Mouse (Mus musculus) spleen, adult 18-20 months (tissue): ENCODE measurements around the gene Brd7.

ENCODE experiments used
- DNase-seq, 2 experiments: peaks; one replicate each; pipeline ENCODE4 v3.0.0; 2022; ENCODE audit warnings: mixed read lengths in 2 of 2

Gene Brd7

DNA sequence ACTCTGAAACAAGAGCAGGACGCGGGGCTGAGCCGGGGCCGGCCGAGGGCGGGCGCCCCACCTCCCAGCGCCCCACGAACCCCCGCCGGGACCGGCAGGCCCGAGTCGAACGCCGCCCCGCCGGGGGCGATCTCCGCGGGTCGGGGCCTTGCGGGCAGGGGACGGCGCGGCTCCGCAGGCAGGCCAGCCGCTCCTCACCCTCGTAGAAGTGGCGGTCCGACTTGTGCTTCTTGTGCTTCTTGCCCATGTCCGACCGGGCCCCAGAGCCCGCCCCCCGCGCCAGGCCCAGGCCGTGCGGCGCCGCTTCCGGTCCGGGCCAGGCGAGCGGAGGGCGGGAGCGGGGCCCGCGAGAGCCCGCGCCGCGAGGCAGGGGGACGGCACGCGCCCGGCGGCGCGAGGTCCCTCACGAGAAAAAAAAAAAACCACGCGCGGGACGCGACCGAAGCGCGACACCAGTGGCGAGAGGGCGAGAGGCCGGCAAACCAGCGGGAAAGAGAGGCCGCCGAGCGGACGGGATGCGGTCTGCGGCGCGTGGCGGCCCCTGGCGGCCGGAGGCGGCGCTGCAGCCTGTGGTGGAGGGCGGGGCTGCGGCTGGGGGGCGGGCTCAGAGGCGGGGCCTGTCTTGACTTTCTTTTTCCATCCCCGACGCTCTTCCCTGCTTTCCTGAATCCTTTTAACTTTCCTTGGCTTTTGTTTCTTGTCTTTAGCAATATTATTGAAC lies at the start of gene Brd7:
Gene Brd7 (minus strand): TSS at position 487 of the 721 bp plus-strand sequence.
- peak; percentile 76 to 88 for DNase-seq

- DNase-seq, result no peak
Measured at GRCm38 (mm10) chr8:88411461-88411860, 49.5 kb upstream of the Brd7 start.

DNA sequence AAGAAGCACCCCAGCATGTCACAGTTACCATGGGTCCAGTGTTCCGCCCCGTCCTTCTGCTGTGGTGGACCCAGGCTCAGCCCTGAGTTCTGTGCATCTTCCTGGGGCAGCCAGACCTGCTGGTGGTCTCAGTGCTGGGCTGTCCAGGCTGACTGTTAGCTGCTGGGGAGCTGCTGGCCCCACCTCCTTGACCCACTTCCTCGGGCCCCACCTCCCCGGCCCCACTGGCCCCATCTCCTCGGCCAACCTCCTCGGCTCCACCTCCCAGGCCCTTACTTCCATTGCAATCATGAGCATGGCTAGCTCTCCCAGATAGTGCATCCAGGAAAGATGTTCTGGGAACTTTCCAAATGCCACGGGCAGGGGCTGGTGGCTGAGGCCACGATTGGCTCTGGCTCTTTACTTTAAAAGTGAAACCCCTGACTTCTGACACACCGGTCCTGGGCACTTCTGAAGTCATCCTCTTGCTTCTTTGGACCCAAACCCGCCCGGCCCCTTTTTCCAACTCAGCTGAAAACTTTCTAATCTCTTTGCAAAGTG lies 47.5 kb upstream of the Brd7 start:
- DNase-seq, result no peak

DNA sequence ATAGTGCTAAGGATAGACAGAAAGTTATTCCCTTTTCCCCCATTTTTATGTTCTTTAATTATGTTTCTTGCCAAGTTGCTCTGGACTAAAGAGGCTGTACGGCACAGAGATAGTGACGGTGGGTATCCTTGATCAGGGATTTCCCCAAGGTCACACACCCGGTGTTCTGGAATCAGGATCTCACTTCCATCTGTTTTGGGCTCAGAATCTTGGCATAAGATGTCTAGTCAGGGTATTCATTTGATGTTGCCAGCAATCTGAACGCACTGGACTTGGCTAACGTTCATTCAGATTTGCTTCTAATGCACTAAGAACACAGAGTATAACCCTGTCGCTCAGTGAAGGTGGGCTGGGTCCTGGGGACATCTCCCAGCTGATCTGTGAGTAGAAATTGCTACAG lies 45.7 kb upstream of the Brd7 start:
- DNase-seq, result no peak

- no peak for DNase-seq
Measured at GRCm38 (mm10) chr8:88398060-88398459, 36.1 kb upstream of the Brd7 start.

DNA sequence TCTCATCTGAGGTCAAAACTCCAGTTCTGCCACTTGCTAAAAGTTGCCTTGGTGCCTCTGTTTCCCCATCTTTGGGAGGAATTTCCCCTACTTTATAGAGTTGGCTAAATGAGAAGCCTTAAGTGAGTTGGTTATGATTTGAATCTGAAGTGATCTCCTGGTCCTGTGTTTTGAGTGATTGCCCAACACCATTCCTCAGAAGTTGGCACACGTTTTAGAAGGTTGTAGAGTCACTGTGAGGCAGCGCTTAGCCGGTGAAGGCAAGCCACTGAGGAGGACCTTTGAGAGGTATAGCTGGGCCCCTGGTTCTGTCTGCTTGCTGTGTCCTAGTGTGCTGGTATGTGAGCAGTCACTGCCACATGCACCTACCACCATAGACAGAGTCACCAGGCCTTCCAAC lies 31.3 kb upstream of the Brd7 start:
- DNase-seq, result no peak

DNA sequence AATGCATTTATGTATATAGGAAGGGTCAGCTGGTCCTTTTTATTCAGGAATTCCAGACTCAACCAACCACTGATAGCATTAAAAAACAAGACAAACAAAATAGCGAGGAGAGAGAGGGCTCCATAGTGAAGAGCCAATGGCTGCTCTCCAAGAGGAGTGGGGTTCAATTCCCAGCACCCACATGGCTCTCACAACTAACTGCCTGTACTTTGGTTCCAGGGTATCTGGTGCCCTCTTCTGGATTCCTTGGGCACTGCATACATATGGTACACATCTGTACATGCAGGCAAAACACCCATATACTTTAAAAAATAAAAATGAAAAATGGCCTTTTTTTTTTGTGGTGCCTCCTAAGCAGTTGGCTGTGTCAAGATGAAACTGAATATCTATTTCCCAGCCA lies 28.8 kb upstream of the Brd7 start:
- peak in 1 of 2 experiments; percentile 35 for DNase-seq

DNA sequence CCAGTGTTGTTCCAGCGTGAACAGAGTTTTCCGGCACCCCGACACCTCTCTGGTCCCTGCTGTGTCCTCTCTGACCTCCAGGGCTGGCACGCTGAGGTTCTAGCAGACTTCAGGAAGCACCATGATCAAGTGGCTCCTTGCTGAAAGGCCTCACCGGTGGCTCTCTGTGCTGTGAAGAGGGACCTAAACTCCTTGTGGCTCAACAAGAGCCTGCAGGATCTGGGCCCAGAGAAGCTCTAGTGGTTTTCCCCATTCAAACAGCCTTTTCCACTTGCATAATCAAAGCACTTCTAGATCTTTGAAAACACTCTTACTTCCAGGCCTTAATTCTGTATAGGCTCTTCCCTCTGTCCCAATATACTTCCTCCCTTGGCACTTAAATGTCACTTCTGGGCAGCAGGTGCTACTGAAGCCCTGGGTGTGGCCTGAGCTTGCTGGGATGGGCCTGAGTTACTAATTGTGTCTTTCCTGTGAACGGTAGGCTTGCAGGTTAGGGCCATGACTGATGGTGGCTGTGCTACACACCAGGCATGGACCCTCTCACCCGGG lies 26.8 kb upstream of the Brd7 start:
- no peak for DNase-seq

- DNase-seq, result no peak
Measured at GRCm38 (mm10) chr8:88387874-88388273, 25.9 kb upstream of the Brd7 start.

- DNase-seq, result no peak
Measured at GRCm38 (mm10) chr8:88383164-88383556, 21.2 kb upstream of the Brd7 start.

- no peak for DNase-seq
Measured at GRCm38 (mm10) chr8:88382311-88383163, 20.5 kb upstream of the Brd7 start.

DNA sequence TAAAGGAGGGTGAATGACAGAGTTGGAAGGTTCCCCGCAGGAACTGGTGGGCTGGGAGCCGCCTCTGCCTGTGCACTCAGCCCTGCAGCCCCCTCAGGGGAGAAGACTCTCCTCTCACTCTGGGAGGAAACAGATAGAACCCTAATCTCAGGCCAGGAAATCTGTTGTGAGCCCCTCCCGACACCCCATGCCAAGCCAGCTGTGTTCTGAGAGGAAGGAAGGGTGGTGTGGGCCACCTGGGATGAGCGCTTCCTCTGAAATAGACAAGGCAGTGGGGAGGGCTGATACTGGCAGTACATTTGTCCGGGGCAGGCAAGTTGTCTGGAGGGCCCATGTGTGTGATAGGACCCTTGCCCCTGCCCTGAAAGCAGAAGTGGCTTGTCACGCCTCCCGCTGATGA lies 18.5 kb upstream of the Brd7 start:
- no peak for DNase-seq

- DNase-seq, result no peak
Measured at GRCm38 (mm10) chr8:88376836-88377582, 15.0 kb upstream of the Brd7 start.

DNA sequence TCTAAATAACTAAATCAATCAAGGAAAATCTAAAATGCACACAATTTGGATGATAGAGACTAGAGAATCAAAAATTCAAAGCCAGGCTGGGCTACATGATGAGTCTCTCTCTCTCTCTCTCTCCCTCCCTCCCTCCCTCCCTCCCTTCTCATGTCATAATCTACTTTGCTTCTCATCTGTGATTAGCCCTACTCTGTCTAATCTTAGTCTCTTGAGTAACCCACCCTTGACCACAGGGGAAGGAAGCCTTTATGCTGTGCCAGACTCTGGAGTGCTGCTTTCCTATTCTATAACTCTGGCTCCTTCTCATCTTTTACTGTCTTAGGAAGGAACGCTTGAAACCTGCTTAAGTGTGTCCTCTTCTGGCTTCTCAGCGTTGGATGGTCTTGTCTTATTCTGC lies 9.5 kb upstream of the Brd7 start:
- no peak for DNase-seq

DNA sequence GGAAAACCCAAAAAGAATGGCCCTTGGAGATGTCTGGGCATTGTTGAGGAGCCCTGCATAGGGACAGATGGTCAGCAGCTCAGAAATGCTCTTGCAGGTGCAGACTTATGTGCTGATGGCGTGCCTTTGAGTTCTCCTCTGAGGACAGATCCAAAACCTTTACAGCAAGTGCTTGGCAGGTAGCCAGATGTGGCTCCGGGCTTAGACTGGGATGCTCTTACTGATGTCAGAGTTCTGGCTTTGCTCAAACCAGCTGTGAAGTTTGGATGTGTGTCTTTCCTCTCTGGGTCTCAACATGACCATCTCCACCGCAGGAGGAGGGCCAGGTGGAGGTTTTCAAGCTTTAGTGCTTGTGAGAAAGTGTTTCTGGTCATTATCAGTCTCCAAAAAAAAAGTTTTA lies 7.8 kb upstream of the Brd7 start:
- DNase-seq, result no peak

DNA sequence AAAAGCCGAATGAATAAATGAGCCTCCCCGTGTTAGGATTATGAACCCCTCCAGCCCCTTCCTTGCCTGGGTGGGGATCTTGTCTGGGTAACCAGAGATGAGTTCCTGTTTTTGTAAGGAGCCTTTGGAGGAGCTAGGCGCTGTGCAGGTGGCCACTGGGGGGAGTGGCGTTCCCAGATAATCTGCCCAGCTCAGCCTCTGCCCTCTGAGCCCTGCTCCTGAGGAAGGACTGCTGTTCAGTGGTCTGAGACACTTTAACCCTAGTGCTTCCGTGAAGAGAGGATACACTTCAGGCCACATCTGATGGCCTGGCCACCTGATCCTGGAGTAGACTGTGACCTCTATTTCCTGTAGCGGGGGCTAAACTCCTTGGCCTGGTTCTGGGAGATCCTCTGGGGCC lies 7.2 kb upstream of the Brd7 start:
- no peak for DNase-seq

DNA sequence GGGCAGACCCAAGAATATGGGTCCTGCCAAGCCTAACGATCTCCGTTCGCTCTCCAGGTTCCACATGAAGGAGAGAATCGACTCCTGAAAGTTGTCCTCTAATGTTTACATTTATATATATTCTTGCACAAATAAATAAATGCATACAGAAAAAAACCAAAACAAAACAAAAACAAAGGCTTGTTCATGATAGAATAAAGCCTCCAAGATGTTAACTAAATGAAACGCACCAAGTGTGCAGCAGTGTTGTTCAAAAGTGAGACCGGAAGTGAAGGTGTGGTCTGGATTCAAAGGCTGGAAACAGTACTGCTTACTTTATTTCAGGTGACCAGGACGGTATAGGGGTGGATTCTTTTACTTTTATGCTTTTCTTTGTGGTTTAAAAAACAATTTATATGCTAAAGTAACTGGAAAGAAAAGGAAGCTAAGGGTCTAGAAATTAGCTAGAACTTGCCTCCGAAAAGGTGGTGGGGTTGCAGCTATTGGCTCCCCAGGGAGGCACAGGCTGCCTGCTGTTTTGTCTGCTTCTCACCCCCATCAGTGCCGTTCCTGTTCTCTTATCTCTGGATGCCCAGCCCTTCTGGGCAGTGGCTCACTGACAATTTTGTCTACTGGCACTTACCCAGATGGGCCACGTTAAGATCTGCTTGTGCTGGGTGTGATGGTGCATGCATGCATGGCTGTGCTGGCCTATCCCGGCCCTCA lies 604 bp upstream of the Brd7 start:
- DNase-seq, result peak in 1 of 2 experiments; percentile 11

DNA sequence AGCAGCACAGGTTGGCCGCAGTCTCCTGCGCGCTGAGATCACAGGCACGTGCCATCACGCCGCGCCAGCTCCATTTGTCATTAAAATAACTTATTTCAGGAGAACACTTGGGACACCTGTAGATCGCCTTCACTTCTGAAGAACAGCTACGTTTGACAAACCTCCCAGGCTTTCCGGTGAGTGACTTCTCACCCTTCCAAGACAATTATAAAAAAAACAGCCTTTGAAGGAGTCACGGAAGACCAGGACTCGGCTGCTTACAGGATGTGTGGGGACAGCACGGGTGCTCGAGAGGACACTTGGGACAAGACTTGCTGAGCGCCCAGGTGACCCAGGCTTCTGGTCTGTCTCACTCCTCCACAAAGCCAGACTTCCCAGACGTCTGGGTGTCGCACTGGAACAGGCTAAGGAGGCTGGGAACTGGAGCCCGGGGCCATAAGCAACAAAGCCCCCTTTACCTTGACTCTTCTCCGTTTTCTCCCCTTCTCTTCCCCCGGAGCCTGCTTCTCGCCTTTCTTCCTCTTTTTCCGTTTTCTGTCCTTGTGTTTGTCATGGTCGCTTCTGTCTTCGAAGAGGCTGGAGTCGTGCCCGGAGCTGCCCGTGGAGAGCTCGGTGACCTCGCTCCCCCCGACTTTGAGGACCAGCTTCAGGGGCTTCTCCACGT lies 818 bp downstream of the Brd7 start:
- DNase-seq, result no peak

DNA sequence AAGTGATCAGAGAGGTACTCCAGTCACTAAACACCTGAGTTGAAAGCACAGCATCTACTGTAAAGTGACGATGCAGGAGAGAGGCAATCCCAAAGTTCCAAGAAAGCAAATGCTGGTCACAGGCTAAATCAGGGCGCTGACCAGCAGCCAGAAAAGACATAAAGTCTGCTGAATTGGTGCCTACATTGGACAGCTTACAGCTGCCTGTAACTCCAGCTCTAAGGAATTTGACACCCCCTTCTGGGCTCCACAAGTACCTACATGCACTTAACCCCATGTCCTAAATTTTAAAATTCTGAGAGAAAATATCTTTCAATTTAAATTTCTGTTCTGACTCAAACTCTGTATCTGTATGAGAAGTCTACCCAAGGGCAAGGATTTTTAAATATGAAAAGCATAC lies 2.0 kb downstream of the Brd7 start:
- no peak for DNase-seq

GRCm38 (mm10) chr8:88357946-88358345 lies 4.0 kb downstream of the Brd7 start:
- no peak for DNase-seq

- DNase-seq, result no peak
Measured at GRCm38 (mm10) chr8:88357226-88357933, 4.6 kb downstream of the Brd7 start.
